Mouse (Mus musculus) midbrain, embryonic 11.5 days (tissue): ENCODE results near the gene Mtfr1l. TPM values are rescaled to one million over a fixed set of nuclear protein-coding genes. Genes with fewer than 3 reads are reported as not detected.
"Not testable (repeated sequence)": the region's sequence is repeated elsewhere in the genome, so short reads cannot be mapped to it uniquely, and the experiment has no call there.

Experiments used
- ATAC-seq: fragments of 200-750 bp; cut with Nextera tagmentation; 2 replicates; pipeline ENCODE4 v1.8.0; 2017; ENCODE audit warnings: moderate TSS enrichment, moderate library complexity; ENCODE audit not compliant: low FRiP score
- DNase-seq: peaks from one replicate; pipeline ENCODE4 v3.0.0; 2015; ENCODE audit warnings: low spot score; ENCODE audit errors: missing footprints
- H3K27ac ChIP-seq: fragments of 300-500 bp; sonication (generic); 2 replicates; pipeline ENCODE4 v1.5.1; 2014; ENCODE audit warnings: low read depth, low read length
- H3K27me3 ChIP-seq: fragments of 300-500 bp; sonication (generic); 2 replicates; pipeline ENCODE4 v1.6.1; 2014; ENCODE audit warnings: mild to moderate bottlenecking, low read length, moderate library complexity, mixed read lengths; ENCODE audit not compliant: control insufficient read depth, insufficient read depth
- H3K36me3 ChIP-seq: fragments of 300-500 bp; sonication (generic); 2 replicates; pipeline ENCODE4 v1.6.1; 2014; ENCODE audit warnings: mild to moderate bottlenecking, low read length, moderate library complexity, mixed read lengths; ENCODE audit not compliant: control insufficient read depth, insufficient read depth
- H3K4me1 ChIP-seq: fragments of 300-500 bp; sonication (generic); 2 replicates; pipeline ENCODE4 v1.6.1; 2014; ENCODE audit warnings: low read length; ENCODE audit not compliant: control insufficient read depth, insufficient read depth
- H3K4me2 ChIP-seq: fragments of 300-500 bp; sonication (generic); 2 replicates; pipeline ENCODE4 v1.6.1; 2014; ENCODE audit warnings: mild to moderate bottlenecking, moderate library complexity
- H3K4me3 ChIP-seq: fragments of 300-500 bp; sonication (generic); 2 replicates; pipeline ENCODE4 v1.5.1; 2014; ENCODE audit warnings: low read depth, low read length
- H3K9ac ChIP-seq: fragments of 300-500 bp; sonication (generic); 2 replicates; pipeline ENCODE4 v1.6.1; 2014; ENCODE audit warnings: low read length
- H3K9me3 ChIP-seq: fragments of 300-500 bp; sonication (generic); 2 replicates; pipeline ENCODE4 v1.6.1; 2016; ENCODE audit warnings: low read length; ENCODE audit not compliant: control insufficient read depth
- WGBS: fragments of 180-500 bp; shearing (Covaris S2); extraction: QIAGEN DNeasy Blood & Tissue Kit; methylation state at CpG from one replicate; pipeline ENCODE4 v1.1.7; 2014; 5-methylcytosine and 5-hydroxymethylcytosine counted together
- polyA plus RNA-seq: library from polyadenylated mRNA; unstranded; fragments of >200 nt; fragmentation: Nextera tagmentation; extraction: Ambion mirVana; gene quantifications from 2 replicates; pipeline ENCODE4 v1.2.1, GENCODE M21; 2014

Gene Mtfr1l
- polyA plus RNA-seq, 1 experiment from 2014 or later: 132 TPM

DNA sequence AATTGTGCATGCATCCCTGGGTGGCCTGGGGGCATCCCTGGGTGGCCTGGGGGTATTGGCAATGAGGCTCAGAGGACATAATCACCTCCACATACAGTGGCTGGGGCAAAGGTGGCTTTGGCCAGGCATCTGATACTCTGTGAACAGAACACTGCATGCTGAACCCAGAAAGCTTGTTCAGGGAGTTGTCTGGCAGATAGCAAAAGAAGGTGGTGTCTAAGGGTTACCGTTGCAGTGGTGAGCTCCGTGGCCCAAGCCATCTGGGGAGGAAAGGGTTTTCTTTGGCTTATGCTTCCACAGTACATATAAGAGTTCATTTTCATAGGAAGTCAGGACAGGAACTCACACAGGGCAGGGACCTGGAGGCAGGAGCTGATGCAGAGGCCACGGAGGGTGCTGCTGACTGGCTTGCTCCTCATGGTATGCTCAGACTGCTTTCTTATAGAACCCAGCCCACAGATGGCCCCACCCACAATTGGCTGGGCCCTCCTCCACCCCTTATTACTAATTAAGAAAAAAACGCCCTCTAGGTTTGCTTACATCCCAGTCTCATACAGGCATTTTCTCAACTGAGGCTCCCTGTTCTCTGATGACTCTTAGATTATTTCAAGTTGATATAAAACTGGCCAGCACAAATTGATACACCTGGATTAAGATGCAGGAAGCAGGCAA, 31.4 kb downstream of the Mtfr1l start:
- Histone ChIP-seq H3K36me3 (no peaks in the 10 kb centered on the region), H3K4me1 (no peaks in the 10 kb centered on the region), H3K9ac (no peak overlapping the region), H3K4me3 (no peak overlapping the region), H3K27ac (no peak overlapping the region), H3K4me2 (no peak overlapping the region), H3K9me3 (no peaks in the 10 kb centered on the region), H3K27me3 (no peaks in the 10 kb centered on the region)
- DNase-seq (no peak), ATAC-seq (no peak)
- 79% methylated on average over 4 of the region's 4 CpGs for WGBS

DNA sequence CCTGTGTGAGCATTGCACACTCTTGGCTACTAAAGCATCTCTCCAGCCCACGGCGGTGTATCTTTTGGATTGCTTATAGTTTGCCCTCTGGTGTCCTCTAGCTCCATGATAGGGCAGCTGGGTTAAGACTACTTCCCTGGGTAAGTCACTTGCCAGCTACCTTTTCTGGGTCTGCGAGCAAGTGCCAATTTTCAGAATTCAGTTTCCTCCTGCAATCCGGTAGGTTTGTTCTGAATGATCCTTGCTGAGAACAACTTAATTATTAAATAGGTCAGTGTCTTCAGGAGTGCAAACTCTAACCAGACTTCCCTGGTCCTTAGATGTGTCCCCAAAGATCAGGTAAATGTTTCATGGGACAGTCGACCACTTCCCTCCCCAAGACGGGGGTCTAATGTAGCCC, 34.1 kb downstream of the Mtfr1l start:
- DNase-seq: no peak
- Histone ChIP-seq H3K4me1 (peaks cover 9% of the 10 kb centered on the region), H3K4me3 (no peak overlapping the region), H3K4me2 (no peak overlapping the region), H3K27ac (no peak overlapping the region), H3K9me3 (no peaks in the 10 kb centered on the region), H3K9ac (no peak overlapping the region), H3K36me3 (no peaks in the 10 kb centered on the region), H3K27me3 (peaks cover 2% of the 10 kb centered on the region; the same call in 1 of the 2 replicates)
- ATAC-seq: no peak
- WGBS: 93% methylated on average over 6 of the region's 6 CpGs

DNA sequence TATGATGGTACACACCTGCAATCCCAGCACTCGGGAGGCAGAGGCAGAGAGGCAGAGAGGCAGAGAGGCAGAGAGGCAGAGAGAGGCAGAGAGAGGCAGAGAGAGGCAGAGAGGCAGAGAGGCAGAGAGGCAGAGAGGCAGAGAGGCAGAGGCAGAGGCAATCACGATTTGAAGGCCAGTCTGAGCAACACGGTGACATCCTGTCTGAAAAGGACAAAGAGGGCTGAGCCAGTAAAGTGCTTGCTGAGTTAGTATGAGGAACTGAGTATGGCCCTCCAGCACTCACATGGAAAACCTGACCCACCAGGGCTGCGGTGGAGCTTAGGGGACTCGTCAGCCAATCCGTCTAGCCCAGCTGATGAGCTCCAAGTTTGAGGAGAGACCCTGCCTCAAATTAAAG, 36.2 kb downstream of the Mtfr1l start:
- not testable (repeated sequence) for H3K4me2 ChIP-seq, H3K27me3 ChIP-seq, DNase-seq, H3K9ac ChIP-seq, H3K27ac ChIP-seq, H3K4me3 ChIP-seq, H3K9me3 ChIP-seq, H3K36me3 ChIP-seq, ATAC-seq
- H3K4me1 ChIP-seq: peaks cover 13% of the 10 kb centered on the region
- whole genome bisulfite sequencing: 86% methylated on average over 6 of the region's 6 CpGs

DNA sequence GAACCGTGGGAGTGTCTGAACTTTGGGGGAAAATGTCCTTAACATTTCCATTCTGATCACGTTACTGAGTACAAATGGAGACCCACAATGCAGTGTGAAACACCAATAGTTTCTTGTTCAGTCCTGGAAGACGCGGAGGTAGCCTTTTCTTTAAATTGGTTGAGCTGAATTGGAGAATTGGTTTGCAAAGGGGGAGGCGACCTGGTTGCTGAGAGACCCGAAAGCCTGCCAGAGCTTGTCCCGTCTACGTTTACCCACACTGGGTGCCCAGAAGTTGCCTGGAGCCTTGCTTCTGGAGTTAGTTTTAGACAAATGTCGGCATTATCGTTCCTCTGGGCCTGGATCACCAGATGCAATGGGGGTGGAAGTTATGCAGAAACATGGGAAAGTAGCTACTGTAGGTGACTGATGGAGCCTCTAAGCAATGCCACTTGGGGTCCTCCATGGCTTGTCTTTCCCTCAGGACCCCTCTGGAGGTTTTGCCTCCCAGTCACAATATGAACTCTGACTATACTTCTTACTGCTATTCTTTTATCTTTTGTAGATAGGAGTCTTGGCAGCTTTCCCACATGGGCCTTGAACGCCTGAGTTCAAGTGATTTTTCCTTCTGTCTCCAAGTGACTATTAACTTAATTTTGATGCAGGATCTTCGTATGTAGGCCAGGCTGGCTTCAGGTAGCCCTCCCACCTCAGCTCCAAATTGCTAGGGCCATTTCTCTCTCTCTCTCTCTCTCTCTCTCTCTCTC, 37.0 kb downstream of the Mtfr1l start:
- ATAC-seq: no peak
- H3K9ac ChIP-seq: no peak overlapping the region
- no peak overlapping the region; the same call in 1 of the 2 replicates for H3K4me2 ChIP-seq
- no peak overlapping the region for H3K27ac ChIP-seq
- WGBS: 78% methylated on average over 12 of the region's 12 CpGs
- H3K4me1 ChIP-seq: peaks cover 13% of the 10 kb centered on the region
- H3K36me3 ChIP-seq: no peaks in the 10 kb centered on the region
- no peaks in the 10 kb centered on the region for H3K9me3 ChIP-seq
- H3K27me3 ChIP-seq: peaks cover 2% of the 10 kb centered on the region; the same call in 1 of the 2 replicates
- DNase-seq: no peak
- H3K4me3 ChIP-seq: no peak overlapping the region

DNA sequence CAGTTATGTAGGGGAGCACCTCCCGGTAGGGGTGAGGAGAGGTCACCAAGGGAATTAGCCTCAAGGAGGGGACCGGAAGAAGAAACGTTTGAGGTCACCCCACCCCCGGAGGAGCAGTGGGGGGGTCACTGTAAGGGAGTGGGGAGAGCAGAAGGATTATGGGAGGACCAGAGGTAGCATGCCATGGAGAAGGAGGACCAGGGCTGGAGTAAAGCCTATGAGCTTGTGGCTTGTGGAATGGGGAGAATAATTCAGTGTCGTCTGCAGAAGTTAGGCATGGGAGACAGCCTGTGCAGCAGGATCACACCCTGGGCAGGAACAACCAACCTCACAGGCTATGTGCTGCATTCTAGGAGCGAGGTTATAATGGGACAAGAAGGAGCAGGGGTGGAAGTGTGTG, 38.0 kb downstream of the Mtfr1l start:
- 13% methylated on average over 6 of the region's 6 CpGs for WGBS
- Histone ChIP-seq H3K9me3 (no peaks in the 10 kb centered on the region), H3K4me2 (peak overlapping the region; percentile 92), H3K4me3 (peak overlapping the region; percentile 48), H3K9ac (peak overlapping the region; percentile 67), H3K27me3 (peaks cover 2% of the 10 kb centered on the region; the same call in 1 of the 2 replicates), H3K4me1 (peaks cover 13% of the 10 kb centered on the region), H3K27ac (no peak overlapping the region), H3K36me3 (no peaks in the 10 kb centered on the region)
- DNase-seq: no peak
- ATAC-seq: 0 out of 2 replicates have a peak, but pooled peaks have one; percentile 33

DNA sequence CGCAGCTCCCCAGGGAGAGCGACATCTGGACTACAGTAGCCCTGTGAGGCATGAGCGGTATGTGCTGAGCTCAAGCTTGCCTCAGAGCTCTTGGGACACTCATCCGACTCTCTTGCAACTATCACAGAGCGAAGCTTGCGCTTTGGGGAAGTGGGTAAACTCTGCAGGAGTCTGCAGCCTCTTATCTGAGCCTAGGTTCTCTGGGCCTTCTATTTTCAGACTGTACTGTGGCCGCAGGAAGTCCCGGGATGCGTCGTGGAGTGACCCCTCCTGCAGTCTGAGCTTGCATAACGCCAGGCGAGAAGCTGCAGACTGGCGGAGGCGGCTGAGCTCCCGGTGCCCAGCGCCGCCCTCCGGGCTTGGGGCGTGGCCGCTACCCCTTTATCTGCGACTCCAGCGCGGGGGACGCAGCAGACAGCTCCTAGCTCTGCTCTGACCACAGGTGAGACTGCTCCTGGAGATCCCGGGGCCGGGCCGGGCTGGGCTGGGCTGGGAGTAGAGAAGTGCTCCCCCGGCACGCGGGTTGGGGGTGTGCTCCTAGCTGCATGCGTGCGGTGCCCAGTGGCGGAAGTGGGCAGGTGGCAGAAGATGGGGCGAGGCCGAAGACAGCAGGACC, 38.5 kb downstream of the Mtfr1l start, which contains the start of gene Paqr7:
TSS of gene Paqr7 (plus strand) at position 103 of the 616 bp plus-strand sequence.
- Histone ChIP-seq H3K27me3 (peaks cover 2% of the 10 kb centered on the region; the same call in 1 of the 2 replicates), H3K9me3 (no peaks in the 10 kb centered on the region), H3K9ac (peak within 1 kb of the TSS; percentile 67), H3K4me2 (peak within 1 kb of the TSS; percentile 92), H3K4me3 (peak within 1 kb of the TSS; percentile 48), H3K27ac (no peak within 1 kb of the TSS), H3K4me1 (peaks cover 13% of the 10 kb centered on the region), H3K36me3 (no peaks in the 10 kb centered on the region)
- WGBS: 3% methylated on average over 35 of the region's 35 CpGs
- peak; percentile 55 for ATAC-seq
- DNase-seq: no peak

DNA sequence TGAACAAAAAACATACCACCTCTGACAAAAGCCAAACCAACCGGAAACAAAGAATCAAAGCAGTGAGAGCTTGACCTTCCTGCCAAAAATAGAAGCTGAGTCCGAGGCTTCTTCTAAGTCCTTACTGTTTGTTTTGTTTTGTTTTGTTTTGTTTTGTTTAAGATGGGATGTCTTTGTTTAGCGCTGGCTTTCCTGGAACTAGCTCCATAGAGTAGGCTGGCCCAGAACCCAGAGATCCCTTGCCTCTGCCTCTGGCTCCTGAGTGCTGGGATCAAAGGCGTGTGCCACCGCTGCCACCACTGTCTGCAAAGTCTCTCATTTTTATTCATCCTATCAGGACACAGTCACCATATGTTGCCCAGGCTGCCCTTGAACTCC, 39.7 kb downstream of the Mtfr1l start:
- Histone ChIP-seq H3K27me3 (peaks cover 2% of the 10 kb centered on the region; the same call in 1 of the 2 replicates), H3K9me3 (no peaks in the 10 kb centered on the region), H3K36me3 (no peaks in the 10 kb centered on the region), H3K4me2 (no peak overlapping the region), H3K27ac (no peak overlapping the region), H3K4me1 (peaks cover 13% of the 10 kb centered on the region), H3K9ac (no peak overlapping the region), H3K4me3 (no peak overlapping the region)
- WGBS: 59% methylated on average over 5 of the region's 5 CpGs
- ATAC-seq (no peak), DNase-seq (peak; percentile 76)

DNA sequence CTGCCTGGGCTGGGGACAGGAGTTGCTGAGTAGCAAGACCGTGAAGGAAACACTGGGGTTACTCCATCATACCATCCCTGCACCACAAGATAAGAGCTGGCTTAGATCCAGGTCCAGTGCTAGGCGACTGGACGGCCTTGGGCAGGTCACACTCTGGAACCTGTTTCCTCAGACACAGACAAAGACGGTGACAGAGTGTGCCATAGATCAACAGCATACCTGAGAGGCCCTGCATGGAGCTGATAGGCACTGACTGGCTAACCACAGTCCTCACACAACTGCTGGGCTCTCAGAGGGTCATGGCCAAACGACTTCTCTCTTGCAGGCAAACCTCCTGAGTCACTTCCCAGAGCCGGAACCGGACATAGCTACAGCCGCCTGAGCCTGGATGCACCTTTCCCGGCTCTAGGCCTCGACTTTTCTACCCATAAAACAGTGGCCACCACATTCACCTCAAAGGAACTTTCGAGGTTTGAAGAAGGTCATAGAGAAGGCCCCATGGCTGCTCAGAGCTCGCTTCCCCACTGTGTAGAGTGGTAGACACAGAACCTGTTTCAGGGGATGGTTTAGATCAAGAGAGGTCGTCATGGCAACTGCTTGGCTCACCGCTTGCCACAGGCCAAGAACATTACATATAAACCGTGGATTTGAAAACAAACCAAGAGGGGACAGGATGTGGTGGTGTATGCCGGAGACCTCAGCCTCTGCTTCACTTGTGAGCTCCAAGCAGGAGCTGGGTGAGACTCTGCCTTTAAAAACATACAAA, 40.2 kb downstream of the Mtfr1l start:
- no peak overlapping the region for H3K4me3 ChIP-seq
- no peak overlapping the region for H3K9ac ChIP-seq
- H3K36me3 ChIP-seq: no peaks in the 10 kb centered on the region
- H3K9me3 ChIP-seq: no peaks in the 10 kb centered on the region
- no peak overlapping the region for H3K4me2 ChIP-seq
- DNase-seq (no peak), ATAC-seq (no peak)
- 69% methylated on average over 16 of the region's 16 CpGs for WGBS
- peaks cover 13% of the 10 kb centered on the region for H3K4me1 ChIP-seq
- peaks cover 2% of the 10 kb centered on the region; the same call in 1 of the 2 replicates for H3K27me3 ChIP-seq
- H3K27ac ChIP-seq: no peak overlapping the region
